Mouse (Mus musculus): ENCODE results near the gene Pappa2. TPM values are rescaled to one million over a fixed set of nuclear protein-coding genes. Genes with fewer than 3 reads are reported as not detected.

Gene Pappa2
- polyA plus RNA-seq, 1 experiment = 3.3 TPM

DNA sequence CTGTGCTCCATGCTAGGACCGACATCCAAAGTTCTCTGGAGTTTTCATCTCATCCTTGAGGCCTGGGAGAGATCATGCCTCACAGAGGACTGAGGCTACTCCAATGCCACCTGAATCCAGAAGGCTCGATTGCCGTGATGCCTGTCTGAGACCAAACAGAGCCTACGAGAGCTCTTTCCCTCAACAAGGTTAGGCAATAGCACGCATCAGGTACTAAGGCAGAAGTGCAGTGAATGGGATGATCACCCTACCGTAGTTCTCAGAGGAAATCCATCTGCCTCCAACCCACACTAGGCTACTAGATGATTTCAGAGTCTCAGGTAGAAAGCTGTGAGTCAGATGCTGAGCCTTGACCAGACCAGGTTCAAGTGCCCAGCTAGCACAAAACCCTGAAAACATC is 31.2 kb downstream of the Pappa2 start:
- Histone ChIP-seq H3K27ac (ENCODE audit: insufficient read depth, low read length) (no peak overlapping the region), H3K4me1 (ENCODE audit: control insufficient read depth, insufficient read depth, low read length) (peaks cover 6% of the 10 kb centered on the region; the same call in 1 of the 2 replicates), H3K4me3 (ENCODE audit: insufficient read depth, low read length) (no peak overlapping the region)
- TF ChIP-seq POLR2A (IDR thresholded peaks at IDR 0.05; ENCODE audit: low read depth, low read length) (no peak), CTCF (IDR thresholded peaks at IDR 0.05; ENCODE audit: borderline replicate concordance, insufficient read depth, low read length) (no peak)

DNA sequence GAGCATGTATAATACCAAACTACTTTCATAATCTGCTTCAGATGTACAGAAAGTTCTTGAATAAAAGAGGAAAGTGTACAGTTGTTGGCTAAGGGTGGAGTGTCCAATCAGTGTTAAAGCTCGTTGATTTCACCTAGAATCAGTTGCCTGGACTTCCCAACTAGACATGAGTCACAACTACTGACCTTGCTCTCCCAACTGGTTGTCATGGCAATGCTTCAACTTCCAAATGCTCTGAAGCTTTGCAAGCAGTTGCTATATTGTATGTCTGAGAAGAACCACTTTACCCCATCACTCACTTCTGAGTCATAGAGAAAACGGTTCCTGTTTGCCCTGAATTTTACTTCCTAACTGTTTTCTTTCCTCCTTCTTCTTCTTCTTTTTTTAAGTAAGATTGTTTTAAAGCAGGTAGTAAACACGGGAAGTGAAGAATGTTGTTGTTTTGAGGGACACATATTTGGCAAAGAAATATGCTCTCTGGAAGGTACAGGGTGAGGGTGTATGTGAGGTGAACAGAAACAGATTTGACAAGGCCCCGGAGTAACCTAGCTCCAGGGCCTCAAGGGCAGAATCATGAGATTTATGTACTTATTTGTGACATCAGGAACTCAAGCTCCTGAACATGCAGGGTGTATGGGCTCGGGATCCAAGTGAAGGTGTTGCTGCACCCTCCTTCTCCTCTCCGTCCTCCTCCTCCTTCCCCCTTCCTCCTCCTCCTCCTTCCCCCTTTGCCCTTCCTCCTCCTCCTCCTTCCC is 32.1 kb downstream of the Pappa2 start:
- peak overlapping the region; percentile 75 for H3K27ac ChIP-seq (ENCODE audit: insufficient read depth, low read length)
- TF ChIP-seq POLR2A (IDR thresholded peaks at IDR 0.05; ENCODE audit: low read depth, low read length) (no peak), CTCF (IDR thresholded peaks at IDR 0.05; ENCODE audit: borderline replicate concordance, insufficient read depth, low read length) (no peak)

DNA sequence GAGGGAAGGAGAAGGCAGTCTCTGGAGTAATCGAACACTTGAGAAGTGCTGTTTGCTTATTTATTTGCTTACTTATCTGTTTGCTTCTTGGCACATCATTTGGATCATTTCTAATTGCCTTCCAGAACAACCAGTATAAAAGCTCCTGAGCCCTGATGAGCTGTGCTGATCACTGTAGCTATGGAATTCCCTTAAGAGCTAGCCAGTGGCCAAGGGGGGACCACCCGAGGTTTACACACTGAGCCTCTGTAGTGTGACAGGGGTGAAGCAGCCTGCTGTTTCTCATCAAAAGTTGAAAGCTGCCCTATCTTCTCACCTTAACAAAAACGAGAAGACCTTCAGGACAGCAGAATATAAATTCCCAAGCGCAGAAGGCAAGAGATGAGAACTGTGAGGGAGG is 35.4 kb downstream of the Pappa2 start:
- Histone ChIP-seq H3K4me1 (ENCODE audit: control insufficient read depth, insufficient read depth, low read length) (peaks cover 3% of the 10 kb centered on the region; the same call in 1 of the 2 replicates), H3K4me3 (ENCODE audit: insufficient read depth, low read length) (no peak overlapping the region), H3K27ac (ENCODE audit: insufficient read depth, low read length) (no peak overlapping the region)
- no peak for TF ChIP-seq POLR2A (IDR thresholded peaks at IDR 0.05; ENCODE audit: low read depth, low read length)
- no peak for TF ChIP-seq CTCF (IDR thresholded peaks at IDR 0.05; ENCODE audit: borderline replicate concordance, insufficient read depth, low read length)

More for the DNA sequence above, 32.1 kb downstream of the Pappa2 start:
- H3K4me1 ChIP-seq (ENCODE audit: control insufficient read depth, insufficient read depth, low read length) = peaks cover 6% of the 10 kb centered on the region; the same call in 1 of the 2 replicates
- no peak overlapping the region for H3K4me3 ChIP-seq (ENCODE audit: insufficient read depth, low read length)

DNA sequence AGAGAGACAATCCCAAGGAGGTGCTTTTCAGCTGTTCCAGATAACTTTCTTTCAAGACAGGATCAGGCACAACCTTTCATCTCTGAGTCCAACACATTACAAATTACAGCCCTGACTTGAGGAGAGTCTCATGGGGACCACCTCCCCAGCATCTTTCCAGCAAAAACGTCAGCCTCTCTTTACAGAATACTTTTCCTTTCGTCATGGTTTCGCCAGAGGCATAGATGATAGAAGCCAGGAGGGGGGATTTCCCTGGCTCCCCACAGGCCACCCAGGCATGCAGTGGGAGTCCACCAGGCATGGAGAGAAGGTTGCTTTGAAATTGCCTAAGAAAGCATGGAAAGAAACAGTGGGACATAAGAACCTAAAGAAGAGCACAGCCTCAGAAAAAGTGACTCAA is 37.4 kb downstream of the Pappa2 start:
- Histone ChIP-seq H3K4me1 (ENCODE audit: control insufficient read depth, insufficient read depth, low read length) (no peaks in the 10 kb centered on the region), H3K27ac (ENCODE audit: insufficient read depth, low read length) (no peak overlapping the region), H3K4me3 (ENCODE audit: insufficient read depth, low read length) (no peak overlapping the region)
- no peak for TF ChIP-seq CTCF (IDR thresholded peaks at IDR 0.05; ENCODE audit: borderline replicate concordance, insufficient read depth, low read length)
- TF ChIP-seq POLR2A (IDR thresholded peaks at IDR 0.05; ENCODE audit: low read depth, low read length) = no peak

DNA sequence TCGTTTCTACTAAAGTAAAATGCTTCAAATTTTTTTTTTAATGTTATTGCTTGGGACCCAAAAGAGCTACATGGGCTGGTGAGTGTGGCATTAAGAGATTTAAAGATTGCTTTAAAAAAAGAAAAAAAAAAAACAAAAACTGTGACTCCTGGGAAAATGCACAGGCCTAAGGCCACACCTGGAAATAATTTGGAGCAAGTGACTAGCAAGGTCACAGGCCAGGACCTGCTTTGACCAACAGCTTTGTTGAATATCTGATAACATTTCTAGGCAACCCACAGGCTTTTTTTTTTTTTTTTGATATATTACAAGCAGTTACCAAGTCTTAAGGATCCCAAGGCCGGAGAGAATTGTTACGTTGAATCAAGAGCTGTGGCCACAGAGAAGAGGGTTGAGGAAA is 39.3 kb downstream of the Pappa2 start:
- H3K4me3 ChIP-seq (ENCODE audit: insufficient read depth, low read length) = no peak overlapping the region
- no peak for TF ChIP-seq CTCF (IDR thresholded peaks at IDR 0.05; ENCODE audit: borderline replicate concordance, insufficient read depth, low read length)
- TF ChIP-seq POLR2A (IDR thresholded peaks at IDR 0.05; ENCODE audit: low read depth, low read length) = no peak
- no peaks in the 10 kb centered on the region for H3K4me1 ChIP-seq (ENCODE audit: control insufficient read depth, insufficient read depth, low read length)
- H3K27ac ChIP-seq (ENCODE audit: insufficient read depth, low read length) = no peak overlapping the region

DNA sequence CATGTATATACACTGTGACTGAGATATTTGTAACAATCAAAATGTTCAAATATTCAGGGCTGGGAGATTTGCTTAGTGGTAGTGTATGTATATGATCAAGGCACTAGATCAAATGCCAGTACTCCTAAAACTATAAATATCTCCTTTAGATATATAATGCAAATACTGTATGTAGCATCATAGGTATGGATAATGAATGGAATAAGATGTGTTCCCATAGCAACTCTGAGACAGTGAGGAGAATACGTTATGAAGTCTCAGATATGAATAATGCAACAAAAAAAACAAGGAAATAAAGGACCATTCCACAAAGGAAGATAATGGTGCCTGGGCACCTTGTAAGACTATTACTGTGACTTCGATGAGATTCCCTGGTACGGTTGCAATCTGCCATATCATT is 45.8 kb downstream of the Pappa2 start:
- no peak for TF ChIP-seq CTCF (IDR thresholded peaks at IDR 0.05; ENCODE audit: borderline replicate concordance, insufficient read depth, low read length)
- no peak for TF ChIP-seq POLR2A (IDR thresholded peaks at IDR 0.05; ENCODE audit: low read depth, low read length)
- Histone ChIP-seq H3K27ac (ENCODE audit: insufficient read depth, low read length) (no peak overlapping the region), H3K4me3 (ENCODE audit: insufficient read depth, low read length) (no peak overlapping the region), H3K4me1 (ENCODE audit: control insufficient read depth, insufficient read depth, low read length) (peaks cover 2% of the 10 kb centered on the region)

DNA sequence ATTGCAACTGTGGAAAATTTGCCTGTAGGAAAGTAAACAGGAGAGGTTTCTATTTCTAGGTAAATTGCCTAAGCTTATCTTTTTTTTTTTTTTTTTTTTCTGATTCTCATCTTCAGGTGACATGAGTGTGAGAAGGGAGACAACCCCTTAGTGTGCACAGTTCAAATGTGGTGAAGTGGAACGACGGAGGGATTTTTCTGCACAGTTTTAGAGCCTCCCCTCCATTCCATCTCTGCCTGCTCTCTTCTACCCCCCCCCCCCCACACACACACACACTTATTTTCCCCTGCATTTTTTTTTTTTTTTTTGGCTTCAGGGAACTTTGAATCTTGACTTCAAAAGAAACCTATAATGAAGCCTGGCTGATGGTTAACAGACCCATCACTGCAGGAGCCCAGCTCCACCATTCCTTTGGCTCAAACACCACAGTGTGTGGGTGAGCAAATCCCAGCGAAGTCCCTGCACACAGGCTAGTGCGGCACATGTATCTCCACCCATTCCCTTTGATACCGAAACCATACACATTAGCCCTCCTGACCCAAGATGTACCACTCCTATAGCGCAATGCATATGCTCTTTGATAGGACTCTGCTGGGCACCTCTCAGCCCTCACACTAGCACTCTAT is 49.0 kb downstream of the Pappa2 start:
- Histone ChIP-seq H3K4me1 (ENCODE audit: control insufficient read depth, insufficient read depth, low read length) (peaks cover 2% of the 10 kb centered on the region), H3K27ac (ENCODE audit: insufficient read depth, low read length) (no peak overlapping the region), H3K4me3 (ENCODE audit: insufficient read depth, low read length) (no peak overlapping the region)
- no peak for TF ChIP-seq CTCF (IDR thresholded peaks at IDR 0.05; ENCODE audit: borderline replicate concordance, insufficient read depth, low read length)
- TF ChIP-seq POLR2A (IDR thresholded peaks at IDR 0.05; ENCODE audit: low read depth, low read length) = no peak

DNA sequence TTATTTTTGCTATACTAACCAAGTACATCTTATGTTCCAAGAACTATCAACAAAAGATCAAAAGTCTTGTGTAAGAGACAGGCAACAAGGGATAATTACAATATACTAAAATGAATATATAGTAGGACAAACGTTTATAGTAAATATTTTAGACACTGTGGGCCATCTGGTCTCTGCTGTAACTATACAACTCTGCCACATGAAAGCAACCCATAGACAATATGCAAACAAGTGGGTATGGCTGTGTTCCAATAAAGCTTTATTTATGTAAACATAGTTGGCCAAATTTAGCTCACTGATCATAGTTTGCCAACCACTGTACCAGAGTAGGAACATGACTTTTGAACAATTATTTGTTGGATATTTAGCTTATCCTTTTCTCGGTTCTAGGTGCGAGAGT is 50.9 kb downstream of the Pappa2 start:
- TF ChIP-seq POLR2A (IDR thresholded peaks at IDR 0.05; ENCODE audit: low read depth, low read length) (no peak), CTCF (IDR thresholded peaks at IDR 0.05; ENCODE audit: borderline replicate concordance, insufficient read depth, low read length) (no peak)
- H3K27ac ChIP-seq (ENCODE audit: insufficient read depth, low read length) = no peak overlapping the region
- no peaks in the 10 kb centered on the region for H3K4me1 ChIP-seq (ENCODE audit: control insufficient read depth, insufficient read depth, low read length)
- H3K4me3 ChIP-seq (ENCODE audit: insufficient read depth, low read length) = no peak overlapping the region

DNA sequence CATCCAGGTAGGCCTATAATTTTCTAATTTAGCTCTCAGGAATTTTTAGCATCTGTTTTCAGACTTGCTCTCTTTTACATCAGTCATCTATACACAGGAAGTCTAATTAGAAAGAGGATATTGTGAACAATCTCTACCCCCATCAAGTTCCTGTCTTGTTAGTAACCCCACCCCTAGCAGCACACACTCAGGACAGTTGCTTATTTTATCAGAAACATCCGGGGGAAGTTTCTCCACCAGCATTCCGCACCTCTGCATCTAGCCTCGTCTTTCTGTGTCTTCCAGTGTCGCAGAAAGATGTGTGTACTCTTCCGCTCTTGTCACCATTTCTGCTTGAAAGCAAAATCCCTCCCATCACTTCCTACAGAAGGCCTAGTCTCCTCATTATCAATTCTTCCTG is 59.8 kb downstream of the Pappa2 start:
- Histone ChIP-seq H3K4me1 (ENCODE audit: control insufficient read depth, insufficient read depth, low read length) (peaks cover 4% of the 10 kb centered on the region; the same call in 1 of the 2 replicates), H3K4me3 (ENCODE audit: insufficient read depth, low read length) (no peak overlapping the region), H3K27ac (ENCODE audit: insufficient read depth, low read length) (no peak overlapping the region)
- TF ChIP-seq CTCF (IDR thresholded peaks at IDR 0.05; ENCODE audit: borderline replicate concordance, insufficient read depth, low read length) (no peak), POLR2A (IDR thresholded peaks at IDR 0.05; ENCODE audit: low read depth, low read length) (no peak)

DNA sequence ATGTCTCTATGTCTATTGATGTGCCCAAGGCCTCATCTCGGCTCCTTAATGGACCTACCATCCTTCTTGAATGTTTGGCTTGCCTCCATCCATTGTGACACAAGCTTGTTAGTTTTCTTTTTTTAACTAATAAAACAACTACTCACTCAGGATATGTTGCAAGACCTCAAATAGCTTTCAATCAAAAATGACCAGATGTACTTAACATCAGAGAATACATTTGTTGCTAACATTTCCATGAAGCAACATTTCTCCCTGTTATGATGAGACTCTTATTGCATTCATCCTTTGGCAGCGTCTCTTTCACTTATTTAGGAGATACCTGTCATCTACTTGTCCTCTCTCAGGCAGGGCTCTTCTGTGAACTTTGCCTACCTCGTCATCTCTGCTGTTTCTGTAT is 61.4 kb downstream of the Pappa2 start:
- H3K27ac ChIP-seq (ENCODE audit: insufficient read depth, low read length) = no peak overlapping the region
- TF ChIP-seq POLR2A (IDR thresholded peaks at IDR 0.05; ENCODE audit: low read depth, low read length) (no peak), CTCF (IDR thresholded peaks at IDR 0.05; ENCODE audit: borderline replicate concordance, insufficient read depth, low read length) (no peak)
- H3K4me1 ChIP-seq (ENCODE audit: control insufficient read depth, insufficient read depth, low read length) = peaks cover 4% of the 10 kb centered on the region; the same call in 1 of the 2 replicates
- no peak overlapping the region for H3K4me3 ChIP-seq (ENCODE audit: insufficient read depth, low read length)

All from embryonic fibroblast, embryonic 13.5 days (primary cell).